Mouse (Mus musculus) hindbrain, embryonic 14.5 days (tissue): Measurements from ENCODE around the gene Fam196b. TPM values are rescaled to one million over a fixed set of nuclear protein-coding genes. Genes with fewer than 3 reads are reported as not detected.
A peak's percentile ranks its signal among the peaks of the same experiment; 100 is the strongest.

Source experiments
- ATAC-seq: fragments of 200-750 bp; cut with Nextera tagmentation; 2 replicates; pipeline ENCODE4 v1.8.0; 2017; ENCODE audit warnings: moderate number of reproducible peaks, mild to moderate bottlenecking, moderate TSS enrichment, moderate library complexity; ENCODE audit not compliant: low FRiP score
- DNase-seq: peaks from one replicate; pipeline ENCODE4 v3.0.0-alpha.2; 2015; ENCODE audit warnings: low spot score
- H3K27ac ChIP-seq: fragments of 300-500 bp; sonication (generic); 2 replicates; pipeline ENCODE4 v1.5.1; 2014; ENCODE audit warnings: mild to moderate bottlenecking, moderate library complexity
- H3K27me3 ChIP-seq: fragments of 300-500 bp; sonication (generic); 2 replicates; pipeline ENCODE4 v1.6.1; 2014; ENCODE audit warnings: mild to moderate bottlenecking, low read length, mixed read lengths; ENCODE audit not compliant: control insufficient read depth, insufficient read depth
- H3K36me3 ChIP-seq: fragments of 300-500 bp; sonication (generic); replicated peaks from 2 replicates; pipeline ENCODE4 v1.6.1; 2014; ENCODE audit not compliant: control insufficient read depth, insufficient read depth
- H3K4me1 ChIP-seq: fragments of 300-500 bp; sonication (generic); replicated peaks from 2 replicates; pipeline ENCODE4 v1.6.1; 2014; ENCODE audit warnings: antibody characterized with exemption, low read length, mixed read lengths; ENCODE audit not compliant: control insufficient read depth, insufficient read depth
- H3K4me2 ChIP-seq: fragments of 300-500 bp; sonication (generic); replicated peaks from 2 replicates; pipeline ENCODE4 v1.6.1; 2014; ENCODE audit warnings: mild to moderate bottlenecking, moderate library complexity
- H3K4me3 ChIP-seq: fragments of 300-500 bp; sonication (generic); replicated peaks from 2 replicates; pipeline ENCODE4 v1.5.1; 2014; ENCODE audit warnings: mild to moderate bottlenecking, low read length
- H3K9ac ChIP-seq: fragments of 300-500 bp; sonication (generic); 2 replicates; pipeline ENCODE4 v1.6.1; 2014
- H3K9me3 ChIP-seq: fragments of 300-500 bp; sonication (generic); 2 replicates; pipeline ENCODE4 v1.6.1; 2016; ENCODE audit warnings: low read length; ENCODE audit not compliant: control insufficient read depth
- WGBS: fragments of 180-500 bp; shearing (Covaris S2); extraction: QIAGEN DNeasy Blood & Tissue Kit; methylation state at CpG from one replicate; pipeline ENCODE4 v1.1.7; 2014; 5-methylcytosine and 5-hydroxymethylcytosine counted together
- polyA plus RNA-seq: library from polyadenylated mRNA; unstranded; fragments of >200 nt; fragmentation: Nextera tagmentation; extraction: Ambion mirVana; gene quantifications from 2 replicates; pipeline ENCODE4 v1.2.1, GENCODE M21; 2014

The Fam196b gene
- polyA plus RNA-seq, 1 experiment from 2014 or later, result 2.8 TPM

GRCm38 (mm10) chr11:34385001-34385688, 70.5 kb downstream of the Fam196b start:
- ATAC-seq (peak; percentile 77; the same call in 1 of the 2 replicates), DNase-seq (peak; percentile 67)
- Histone ChIP-seq H3K9ac (no peak overlapping the region), H3K4me3 (no peak overlapping the region), H3K27me3 (no peaks in the 10 kb centered on the region), H3K36me3 (no peaks in the 10 kb centered on the region), H3K27ac (no peak overlapping the region), H3K9me3 (no peaks in the 10 kb centered on the region), H3K4me2 (no peak overlapping the region), H3K4me1 (no peaks in the 10 kb centered on the region)
- 24% methylated on average over 1 of the region's 1 CpGs for WGBS

- WGBS, result 95% methylated on average over 6 of the region's 6 CpGs
- Histone ChIP-seq H3K9ac (no peak overlapping the region), H3K4me3 (no peak overlapping the region), H3K4me2 (no peak overlapping the region), H3K9me3 (no peaks in the 10 kb centered on the region), H3K36me3 (no peaks in the 10 kb centered on the region), H3K27me3 (no peaks in the 10 kb centered on the region), H3K4me1 (no peaks in the 10 kb centered on the region), H3K27ac (no peak overlapping the region)
- ATAC-seq (no peak), DNase-seq (no peak)
Observed at GRCm38 (mm10) chr11:34389261-34390116, 74.9 kb downstream of the Fam196b start.

- Histone ChIP-seq H3K9me3 (no peaks in the 10 kb centered on the region), H3K27me3 (no peaks in the 10 kb centered on the region), H3K4me1 (no peaks in the 10 kb centered on the region), H3K27ac (no peak overlapping the region), H3K4me3 (no peak overlapping the region), H3K36me3 (no peaks in the 10 kb centered on the region), H3K4me2 (no peak overlapping the region), H3K9ac (no peak overlapping the region)
- 59% methylated on average over 4 of the region's 4 CpGs for WGBS
- DNase-seq (no peak), ATAC-seq (no peak)
Observed at GRCm38 (mm10) chr11:34392105-34392504, 77.5 kb downstream of the Fam196b start.

- no peaks in the 10 kb centered on the region for H3K9me3 ChIP-seq
- no peak overlapping the region for H3K4me2 ChIP-seq
- WGBS, result 89% methylated on average over 3 of the region's 3 CpGs
- no peaks in the 10 kb centered on the region for H3K27me3 ChIP-seq
- DNase-seq (no peak), ATAC-seq (no peak)
- H3K27ac ChIP-seq, result no peak overlapping the region
- no peaks in the 10 kb centered on the region for H3K36me3 ChIP-seq
- no peak overlapping the region for H3K9ac ChIP-seq
- no peak overlapping the region for H3K4me3 ChIP-seq
- no peaks in the 10 kb centered on the region for H3K4me1 ChIP-seq
Observed at GRCm38 (mm10) chr11:34395802-34396201, 81.2 kb downstream of the Fam196b start.

DNA sequence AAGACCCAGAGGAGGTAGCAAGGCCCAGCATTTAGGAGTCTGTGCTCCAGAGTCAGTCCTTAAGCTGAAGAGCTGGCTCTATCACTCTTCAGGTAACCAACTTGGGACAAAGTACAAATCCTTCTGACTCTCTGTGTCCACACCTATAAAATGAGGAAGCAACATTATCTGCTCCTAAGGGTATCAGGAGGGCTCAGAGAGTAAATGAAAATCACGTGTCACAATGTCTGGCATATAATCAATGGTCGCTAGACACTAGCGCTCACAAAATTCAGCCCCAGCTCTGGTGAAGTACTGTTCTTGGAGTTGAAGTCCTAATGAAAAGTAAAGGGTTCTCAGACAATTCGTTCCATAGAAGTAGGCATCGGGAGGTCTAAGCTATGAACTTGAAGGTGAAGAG, 83.0 kb downstream of the Fam196b start:
- Histone ChIP-seq H3K9ac (no peak overlapping the region), H3K27me3 (no peaks in the 10 kb centered on the region), H3K4me1 (no peaks in the 10 kb centered on the region), H3K27ac (no peak overlapping the region), H3K9me3 (no peaks in the 10 kb centered on the region), H3K4me3 (no peak overlapping the region), H3K4me2 (no peak overlapping the region), H3K36me3 (no peaks in the 10 kb centered on the region)
- DNase-seq, result no peak
- WGBS, result 91% methylated on average over 5 of the region's 5 CpGs
- no peak for ATAC-seq

GRCm38 (mm10) chr11:34398555-34398954, 83.9 kb downstream of the Fam196b start:
- Histone ChIP-seq H3K27ac (no peak overlapping the region), H3K4me2 (no peak overlapping the region), H3K36me3 (no peaks in the 10 kb centered on the region), H3K9me3 (no peaks in the 10 kb centered on the region), H3K27me3 (no peaks in the 10 kb centered on the region), H3K4me1 (no peaks in the 10 kb centered on the region), H3K4me3 (no peak overlapping the region), H3K9ac (no peak overlapping the region)
- ATAC-seq (no peak), DNase-seq (no peak)
- 92% methylated on average over 2 of the region's 2 CpGs for WGBS

DNA sequence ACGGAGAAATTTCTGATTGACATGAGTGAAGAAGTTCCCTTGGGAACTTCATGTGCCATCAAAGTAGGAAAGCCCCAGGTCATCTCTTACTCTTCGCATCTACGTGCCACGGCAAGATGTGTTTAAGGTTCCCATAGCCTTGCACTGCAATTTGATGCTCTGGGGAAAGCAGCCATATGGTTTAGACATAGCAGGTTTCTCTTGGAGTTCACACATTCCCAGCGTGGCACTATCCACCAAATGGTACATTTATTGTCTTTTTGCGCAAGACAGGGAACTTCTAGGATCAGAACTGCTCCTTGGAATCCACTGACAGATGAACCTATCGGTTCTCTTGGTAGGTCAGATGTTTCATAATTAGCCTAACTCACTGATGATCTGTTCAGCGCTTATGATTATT, 86.7 kb downstream of the Fam196b start:
- no peaks in the 10 kb centered on the region for H3K27me3 ChIP-seq
- no peak overlapping the region for H3K9ac ChIP-seq
- no peak overlapping the region for H3K4me2 ChIP-seq
- H3K9me3 ChIP-seq, result no peaks in the 10 kb centered on the region
- H3K4me1 ChIP-seq, result peaks cover 5% of the 10 kb centered on the region; the same call in 1 of the 2 replicates
- DNase-seq, result no peak
- no peak overlapping the region for H3K27ac ChIP-seq
- ATAC-seq, result no peak
- no peaks in the 10 kb centered on the region for H3K36me3 ChIP-seq
- 79% methylated on average over 8 of the region's 8 CpGs for whole genome bisulfite sequencing
- no peak overlapping the region for H3K4me3 ChIP-seq

DNA sequence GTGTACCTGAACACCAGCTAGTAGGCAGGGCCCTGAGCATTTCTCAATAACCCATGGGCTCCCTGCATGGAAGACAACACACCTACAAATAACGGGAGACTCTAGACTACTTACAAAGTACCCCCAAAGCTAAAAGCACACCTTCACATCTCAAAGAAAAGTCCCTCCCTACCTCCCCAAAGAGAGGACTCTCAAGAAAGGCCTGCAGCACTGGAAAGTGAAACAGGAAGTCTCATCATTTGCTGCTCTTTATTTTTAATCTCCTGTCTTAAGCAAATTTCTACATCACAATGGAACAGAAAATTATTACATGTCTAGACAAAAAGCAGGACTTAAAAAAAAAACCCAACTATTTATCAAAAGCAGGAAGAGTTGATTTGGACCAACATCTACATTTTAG, 90.7 kb downstream of the Fam196b start:
- Histone ChIP-seq H3K4me3 (no peak overlapping the region), H3K27ac (no peak overlapping the region), H3K36me3 (no peaks in the 10 kb centered on the region), H3K4me1 (peaks cover 5% of the 10 kb centered on the region; the same call in 1 of the 2 replicates), H3K27me3 (no peaks in the 10 kb centered on the region), H3K9ac (no peak overlapping the region), H3K9me3 (no peaks in the 10 kb centered on the region), H3K4me2 (no peak overlapping the region)
- 83% methylated on average over 1 of the region's 1 CpGs for WGBS
- DNase-seq, result no peak
- no peak for ATAC-seq

DNA sequence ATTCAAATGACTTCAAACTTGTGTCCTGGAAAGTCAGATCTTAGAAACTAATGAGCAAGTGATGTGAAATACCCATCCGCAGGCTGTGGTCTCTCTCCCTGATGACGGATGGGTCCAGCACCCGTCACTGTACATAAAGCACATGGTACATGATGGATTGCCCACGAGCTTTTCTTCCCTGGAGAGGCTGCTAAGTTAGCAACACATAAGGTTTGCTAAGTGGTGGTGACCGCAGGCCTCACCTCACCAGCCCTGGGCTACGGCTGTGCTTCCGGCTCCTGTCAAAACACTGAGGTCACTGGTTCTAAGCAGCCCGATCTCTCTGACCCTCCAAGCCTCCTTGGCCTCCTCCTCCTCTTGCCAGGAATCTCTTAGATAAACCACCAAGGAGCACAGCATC, 91.7 kb downstream of the Fam196b start:
- no peak overlapping the region for H3K27ac ChIP-seq
- H3K9me3 ChIP-seq, result no peaks in the 10 kb centered on the region
- H3K36me3 ChIP-seq, result no peaks in the 10 kb centered on the region
- no peak overlapping the region for H3K4me3 ChIP-seq
- H3K9ac ChIP-seq, result no peak overlapping the region
- no peaks in the 10 kb centered on the region for H3K27me3 ChIP-seq
- DNase-seq, result no peak
- H3K4me2 ChIP-seq, result no peak overlapping the region
- WGBS, result 52% methylated on average over 8 of the region's 8 CpGs
- peaks cover 5% of the 10 kb centered on the region; the same call in 1 of the 2 replicates for H3K4me1 ChIP-seq
- ATAC-seq, result no peak
